Mouse (Mus musculus) left cerebral cortex, adult 9 months (tissue): ENCODE measurements around the gene Snupn.
A peak's percentile ranks its signal among the peaks of the same experiment; 100 is the strongest.

Experiments used
- DNase-seq, 2 experiments: peaks; one replicate each; pipeline ENCODE4 v3.0.0; 2022; ENCODE audit warnings: low spot score in 2 of 2

The Snupn gene

DNA sequence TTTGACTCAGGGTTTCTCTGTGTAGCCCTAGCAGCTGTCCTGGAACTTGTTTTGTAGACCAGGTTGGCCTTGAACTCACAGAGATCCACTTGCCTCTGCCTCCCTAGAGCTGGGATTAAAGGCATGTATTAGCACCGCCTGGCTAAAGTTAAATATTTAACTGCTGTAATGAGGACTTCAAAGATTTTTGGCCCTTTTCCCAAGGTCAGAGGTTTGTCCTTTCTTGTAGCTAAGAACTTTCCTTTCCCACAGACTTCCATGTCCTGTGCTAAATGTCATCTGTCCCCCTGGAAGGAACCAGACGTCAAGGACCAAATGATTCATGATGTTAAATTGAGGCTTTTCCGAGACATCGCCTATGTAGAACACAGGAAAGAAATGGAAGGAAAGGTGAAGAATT lies 52.3 kb downstream of the Snupn start:
- DNase-seq, result no peak

DNA sequence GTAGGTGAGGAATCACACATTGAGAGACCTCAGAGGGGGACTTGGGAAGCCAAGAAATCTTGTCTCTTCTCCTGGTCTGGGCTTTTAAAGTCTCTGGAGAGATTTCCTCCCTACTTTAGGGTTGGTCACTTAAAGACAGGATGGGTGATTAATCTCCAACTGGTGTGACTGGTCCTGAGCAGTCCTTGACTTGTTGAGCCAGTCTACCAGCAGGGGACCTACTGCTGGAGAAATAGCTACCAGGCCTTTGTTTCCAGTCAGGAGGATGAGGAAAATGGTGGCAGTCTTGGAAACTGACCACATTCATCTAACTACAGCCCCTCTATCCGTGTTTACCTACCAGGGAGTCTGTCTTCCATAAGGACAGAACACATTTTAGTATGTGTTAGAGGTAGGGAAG lies 61.7 kb downstream of the Snupn start:
- DNase-seq, result no peak

DNA sequence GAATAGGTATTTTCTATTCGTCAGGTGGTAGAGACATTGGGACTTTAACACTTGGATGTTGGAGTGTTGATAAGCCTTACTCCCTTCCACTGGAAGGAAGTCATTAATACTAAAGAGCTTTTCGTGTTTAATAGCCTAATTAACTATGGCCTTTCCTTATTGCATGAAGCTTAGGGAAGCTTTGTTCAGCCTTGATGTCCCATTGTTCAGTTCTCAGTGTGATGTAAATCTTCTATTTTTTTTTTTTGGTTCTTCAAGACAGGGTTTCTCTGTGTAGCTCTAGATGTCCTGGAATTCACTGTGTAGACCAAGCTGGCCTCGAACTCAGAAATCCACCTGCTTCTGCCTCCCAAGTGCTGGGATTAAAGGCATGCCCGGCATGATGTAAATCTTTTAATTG lies 62.2 kb downstream of the Snupn start:
- no peak for DNase-seq

DNA sequence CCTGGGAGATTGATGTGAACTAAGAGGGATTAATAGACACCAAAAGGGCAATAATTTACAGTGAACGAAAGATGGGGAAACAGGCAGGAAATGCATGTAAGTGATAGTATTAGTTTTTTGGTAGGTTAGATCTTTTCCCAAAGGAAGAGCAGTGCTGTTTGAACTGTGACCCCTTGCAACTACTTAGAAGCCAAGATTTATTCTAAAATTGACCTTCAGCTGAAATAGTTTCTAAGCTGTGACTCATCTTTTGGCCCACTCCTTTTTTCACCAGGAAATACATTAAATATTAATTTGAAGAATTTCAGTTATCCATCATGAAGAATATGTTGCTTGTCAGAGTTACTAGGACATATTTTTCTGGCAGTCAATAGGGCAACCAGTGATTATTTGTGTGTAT lies 63.1 kb downstream of the Snupn start:
- no peak for DNase-seq

DNA sequence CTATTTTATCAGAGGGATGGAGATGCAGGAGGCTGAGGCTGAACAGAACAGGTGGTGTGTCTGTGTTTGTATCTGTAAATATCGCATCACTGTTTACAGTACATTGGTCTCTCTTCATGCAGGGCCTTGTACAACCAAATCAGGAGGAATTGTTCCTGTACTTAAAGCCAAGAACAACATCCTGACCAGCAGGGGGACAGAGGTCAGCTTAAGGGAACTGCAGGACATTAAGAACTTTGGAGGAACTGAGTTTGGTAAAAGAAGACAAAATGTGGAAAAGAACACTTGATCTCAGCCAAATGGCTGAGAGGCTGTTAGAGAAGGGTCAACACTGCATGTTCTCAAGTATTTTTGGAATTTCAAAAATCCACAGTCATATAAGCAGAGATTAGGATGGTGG lies 64.1 kb downstream of the Snupn start:
- DNase-seq, result no peak

DNA sequence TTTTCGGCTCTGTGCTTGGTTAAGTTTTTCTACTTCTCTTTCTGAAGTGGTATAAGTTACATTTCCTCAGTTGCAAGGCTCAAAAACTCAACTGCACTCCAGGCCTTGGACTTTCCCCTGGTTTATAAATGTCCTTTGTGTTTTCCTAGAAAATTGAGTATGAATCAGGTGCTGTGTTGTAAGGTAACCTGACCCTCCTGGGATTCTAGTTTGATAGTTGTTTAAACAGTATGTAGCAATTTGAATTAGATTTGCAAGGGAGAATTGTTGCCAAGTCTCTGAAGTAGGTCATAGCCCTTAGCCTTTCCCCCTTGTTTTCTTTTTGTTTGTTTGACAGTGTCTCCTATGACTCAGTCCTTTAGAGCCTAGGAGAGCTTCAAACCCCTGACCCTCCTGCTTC lies 67.0 kb downstream of the Snupn start:
- DNase-seq, result no peak

DNA sequence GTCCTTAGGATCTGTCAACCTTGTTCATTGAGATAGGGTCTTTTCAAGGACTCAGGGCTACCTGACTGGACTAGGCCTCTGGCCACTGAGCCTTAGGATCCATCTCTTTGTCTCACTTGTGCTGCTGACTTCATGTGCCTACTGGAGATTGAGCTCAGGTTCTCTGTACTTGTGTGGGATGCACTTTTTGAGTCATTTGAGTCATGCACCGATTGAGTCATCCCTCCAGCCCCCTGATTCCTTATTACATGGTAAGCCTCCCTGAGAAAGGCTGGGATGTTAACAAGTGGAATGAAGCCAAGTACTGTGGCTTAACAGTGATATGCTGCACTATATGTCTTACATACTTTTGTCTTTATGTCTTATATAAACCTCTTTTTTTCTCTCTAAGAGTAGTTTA lies 81.1 kb downstream of the Snupn start:
- DNase-seq, result peak; percentile 44 to 53
